Mouse (Mus musculus) heart, adult 2 months (tissue): ENCODE measurements around the gene Map3k4.

ENCODE experiments used
- CTCF ChIP-seq: fragments of 200-600 bp; IDR thresholded peaks from 2 replicates; pipeline ENCODE4 v1.8.1; 2022; ENCODE audit warnings: antibody characterized with exemption, mild to moderate bottlenecking, moderate library complexity
- EP300 ChIP-seq: fragments of 200-500 bp; IDR thresholded peaks from 2 replicates; pipeline ENCODE4 v1.6.1; 2011; ENCODE audit warnings: low read depth, low read length, control low read depth; ENCODE audit not compliant: insufficient read depth
- POLR2A ChIP-seq: fragments of 200-500 bp; IDR thresholded peaks from 2 replicates; pipeline ENCODE4 v1.6.1; 2011; ENCODE audit warnings: mild to moderate bottlenecking, low read depth, low read length, control low read depth; ENCODE audit not compliant: insufficient read depth

DNA sequence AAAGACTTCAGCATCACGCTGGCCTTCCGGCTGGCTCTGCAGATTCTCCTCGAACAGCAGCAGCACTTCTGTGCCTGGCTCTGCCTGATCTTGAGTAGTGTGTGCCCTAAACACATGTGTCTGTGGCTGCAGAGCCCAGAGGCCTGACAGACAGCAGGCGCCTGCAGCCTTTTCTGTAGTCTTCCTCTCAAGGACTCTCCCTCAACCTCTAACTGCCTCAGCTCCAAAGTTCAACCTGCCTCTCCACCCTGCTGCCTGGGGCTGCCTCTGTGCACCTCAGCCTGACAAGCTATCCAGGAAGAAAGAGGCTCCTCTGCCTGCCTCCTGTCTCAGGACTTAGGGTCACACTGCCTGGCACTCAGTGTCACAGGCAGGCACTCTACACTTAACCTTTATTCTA lies 20.6 kb downstream of the Map3k4 start:
- TF ChIP-seq EP300 (no peak), POLR2A (no peak), CTCF (no peak)
